Mouse (Mus musculus): ENCODE measurements around the gene Insig1.

- no peak for TF ChIP-seq POLR2A (IDR thresholded peaks at IDR 0.05; ENCODE audit: borderline replicate concordance, extremely low read depth, low read depth, low read length)
- no peak for TF ChIP-seq CTCF (IDR thresholded peaks at IDR 0.05; ENCODE audit: insufficient read depth, low read length)
These were observed 5.9 kb upstream of the Insig1 start for GRCm38 (mm10) chr5:28065275-28065674.
